Mouse (Mus musculus) cortical plate, adult 2 months (tissue): ENCODE measurements at regions not wholly inside any gene's neighbourhood (a gene's known extent, or its start where the extent isn't known, plus 50 kb on each side); places are given as distances from the start of the nearest gene placed in this dataset.

Experiments
- CTCF ChIP-seq: fragments of 200-500 bp; IDR thresholded peaks from 2 replicates; pipeline ENCODE4 v1.5.1; 2011; ENCODE audit warnings: mild to moderate bottlenecking, control low read depth, low read length; ENCODE audit not compliant: insufficient read depth; ENCODE audit errors: extremely low read depth
- POLR2A ChIP-seq: fragments of 200-500 bp; IDR thresholded peaks from 2 replicates; pipeline ENCODE4 v1.6.1; 2011; ENCODE audit warnings: mild to moderate bottlenecking, low read length, control low read depth; ENCODE audit not compliant: insufficient read depth; ENCODE audit errors: extremely low read depth

GRCm38 (mm10) chr4:12457978-12458597 lies 286.3 kb upstream of the Fam92a start:
- peak; percentile 13; the same call in 1 of the 2 replicates for TF ChIP-seq CTCF
- TF ChIP-seq POLR2A, result no peak
